Mouse (Mus musculus) thymus, postnatal 36 days (tissue): ENCODE measurements around the gene Hist1h2bl.

Experiments
- DNase-seq, 2 experiments: peaks; one replicate each; pipeline ENCODE4 v3.0.0; 2022; ENCODE audit warnings: mixed read lengths in 2 of 2

The Hist1h2bl gene

GRCm38 (mm10) chr13:21715864-21716539 lies at the start of gene Hist1h2bl, which contains the start of gene Hist1h2ai:
Hist1h2bl (minus strand) TSS chr13:21716143.
Hist1h2ai (plus strand) TSS chr13:21716422.
- DNase-seq = peak; percentile 75 to 81

GRCm38 (mm10) chr13:21755707-21756106 lies 39.8 kb upstream of the Hist1h2bl start:
- no peak for DNase-seq

GRCm38 (mm10) chr13:21754294-21755001 lies 38.5 kb upstream of the Hist1h2bl start:
- peak; percentile 27 to 32 for DNase-seq

- peak; percentile 67 to 77 for DNase-seq
These were observed 37.8 kb upstream of the Hist1h2bl start, which contains the start of the genes Hist1h2ak and Hist1h2bn for GRCm38 (mm10) chr13:21753524-21754285. Hist1h2ak (minus strand) TSS chr13:21753827. Hist1h2bn (plus strand) TSS chr13:21754123.

GRCm38 (mm10) chr13:21753051-21753523 lies 37.1 kb upstream of the Hist1h2bl start:
- DNase-seq = no peak

GRCm38 (mm10) chr13:21752356-21752755 lies 36.4 kb upstream of the Hist1h2bl start:
- DNase-seq = no peak

GRCm38 (mm10) chr13:21751827-21752226 lies 35.9 kb upstream of the Hist1h2bl start:
- DNase-seq = no peak

- no peak for DNase-seq
These were observed 35.5 kb upstream of the Hist1h2bl start for GRCm38 (mm10) chr13:21751417-21751816.

GRCm38 (mm10) chr13:21750159-21751017 lies 34.4 kb upstream of the Hist1h2bl start, which contains the start of gene Hist1h4k:
Hist1h4k (minus strand) TSS chr13:21750505.
- peak; percentile 97 for DNase-seq

- no peak for DNase-seq
These were observed 33.6 kb upstream of the Hist1h2bl start for GRCm38 (mm10) chr13:21749387-21750158.

GRCm38 (mm10) chr13:21745006-21745405 lies 29.1 kb upstream of the Hist1h2bl start:
- no peak for DNase-seq

GRCm38 (mm10) chr13:21734906-21735767 lies 19.2 kb upstream of the Hist1h2bl start, which contains the start of gene Hist1h4j:
Hist1h4j (plus strand) TSS chr13:21735064.
- peak; percentile 84 to 86 for DNase-seq

GRCm38 (mm10) chr13:21734010-21734905 lies 18.3 kb upstream of the Hist1h2bl start:
- DNase-seq = peak; percentile 66 to 71

GRCm38 (mm10) chr13:21733466-21733865 lies 17.5 kb upstream of the Hist1h2bl start:
- peak; percentile 43 to 54 for DNase-seq

- DNase-seq = no peak
These were observed 13.6 kb upstream of the Hist1h2bl start for GRCm38 (mm10) chr13:21729544-21729943.

- DNase-seq = no peak
These were observed 12.1 kb upstream of the Hist1h2bl start for GRCm38 (mm10) chr13:21727948-21728572.

- peak; percentile 23 to 47 for DNase-seq
These were observed 7.3 kb upstream of the Hist1h2bl start for GRCm38 (mm10) chr13:21722993-21723836.
